Mouse (Mus musculus): ENCODE data around the gene Gfm2. TPM values are rescaled to one million over a fixed set of nuclear protein-coding genes. Genes with fewer than 3 reads are reported as not detected.
A peak's percentile ranks its signal among the peaks of the same experiment; 100 is the strongest.

The Gfm2 gene
- polyA plus RNA-seq, 1 experiment from 2014 or later = 35.3 TPM

GRCm38 (mm10) chr13:97214583-97215268, 77.0 kb downstream of the Gfm2 start:
- H3K4me1 ChIP-seq (replicated peaks) = peaks cover 11% of the 10 kb centered on the region; the same call in 1 of the 2 replicates
- no peaks in the 10 kb centered on the region for H3K27me3 ChIP-seq
- no peak overlapping the region for H3K27ac ChIP-seq
- 55% methylated on average over 3 of the region's 3 CpGs for WGBS
- H3K9me3 ChIP-seq = no peaks in the 10 kb centered on the region
- 0 out of 2 replicates have a peak, but pooled peaks have one; percentile 46 for ATAC-seq (ENCODE audit: low FRiP score)
- H3K36me3 ChIP-seq = no peaks in the 10 kb centered on the region
- no peak overlapping the region for H3K4me3 ChIP-seq
- H3K4me2 ChIP-seq = no peak overlapping the region
- no peak overlapping the region for H3K9ac ChIP-seq

GRCm38 (mm10) chr13:97215563-97215962, 77.8 kb downstream of the Gfm2 start:
- H3K27me3 ChIP-seq = no peaks in the 10 kb centered on the region
- no peaks in the 10 kb centered on the region for H3K36me3 ChIP-seq
- H3K9me3 ChIP-seq = no peaks in the 10 kb centered on the region
- 48% methylated on average over 4 of the region's 4 CpGs for WGBS
- no peak overlapping the region for H3K4me3 ChIP-seq
- H3K27ac ChIP-seq = no peak overlapping the region
- H3K9ac ChIP-seq = no peak overlapping the region
- no peak overlapping the region for H3K4me2 ChIP-seq
- peaks cover 11% of the 10 kb centered on the region; the same call in 1 of the 2 replicates for H3K4me1 ChIP-seq (replicated peaks)
- ATAC-seq (ENCODE audit: low FRiP score) = 0 out of 2 replicates have a peak, but pooled peaks have one; percentile 54

- Histone ChIP-seq H3K4me1 (replicated peaks) (peaks cover 11% of the 10 kb centered on the region; the same call in 1 of the 2 replicates), H3K4me2 (no peak overlapping the region), H3K9me3 (no peaks in the 10 kb centered on the region), H3K27ac (no peak overlapping the region), H3K27me3 (no peaks in the 10 kb centered on the region), H3K4me3 (no peak overlapping the region), H3K9ac (no peak overlapping the region), H3K36me3 (no peaks in the 10 kb centered on the region)
- WGBS = 80% methylated on average over 5 of the region's 5 CpGs
- ATAC-seq (ENCODE audit: low FRiP score) = no peak
These were observed 78.5 kb downstream of the Gfm2 start for GRCm38 (mm10) chr13:97216196-97216595.

- H3K36me3 ChIP-seq = no peaks in the 10 kb centered on the region
- no peak for ATAC-seq (ENCODE audit: low FRiP score)
- no peaks in the 10 kb centered on the region for H3K27me3 ChIP-seq
- no peaks in the 10 kb centered on the region for H3K9me3 ChIP-seq
- WGBS = 97% methylated on average over 3 of the region's 3 CpGs
- no peak overlapping the region for H3K4me3 ChIP-seq
- no peak overlapping the region for H3K9ac ChIP-seq
- no peak overlapping the region for H3K27ac ChIP-seq
- peaks cover 9% of the 10 kb centered on the region; the same call in 1 of the 2 replicates for H3K4me1 ChIP-seq (replicated peaks)
- no peak overlapping the region for H3K4me2 ChIP-seq
These were observed 82.3 kb downstream of the Gfm2 start for GRCm38 (mm10) chr13:97220022-97220421.

- H3K27me3 ChIP-seq = no peaks in the 10 kb centered on the region
- no peak overlapping the region for H3K27ac ChIP-seq
- no peak for ATAC-seq (ENCODE audit: low FRiP score)
- no peak overlapping the region for H3K4me3 ChIP-seq
- no peak overlapping the region for H3K9ac ChIP-seq
- H3K4me2 ChIP-seq = no peak overlapping the region
- H3K36me3 ChIP-seq = no peaks in the 10 kb centered on the region
- H3K9me3 ChIP-seq = no peaks in the 10 kb centered on the region
- H3K4me1 ChIP-seq (replicated peaks) = no peaks in the 10 kb centered on the region
- 87% methylated on average over 8 of the region's 8 CpGs for WGBS
These were observed 86.1 kb downstream of the Gfm2 start for GRCm38 (mm10) chr13:97223856-97224255.

- 81% methylated on average over 10 of the region's 10 CpGs for WGBS
These were observed 86.7 kb downstream of the Gfm2 start for GRCm38 (mm10) chr13:97224341-97224982.

GRCm38 (mm10) chr13:97225130-97225529, 87.4 kb downstream of the Gfm2 start:
- Histone ChIP-seq H3K9ac (no peak overlapping the region), H3K9me3 (no peaks in the 10 kb centered on the region), H3K27me3 (no peaks in the 10 kb centered on the region), H3K36me3 (no peaks in the 10 kb centered on the region), H3K27ac (no peak overlapping the region), H3K4me2 (no peak overlapping the region), H3K4me1 (replicated peaks) (no peaks in the 10 kb centered on the region), H3K4me3 (no peak overlapping the region)
- ATAC-seq (ENCODE audit: low FRiP score) = no peak
- 66% methylated on average over 17 of the region's 17 CpGs for WGBS

More at GRCm38 (mm10) chr13:97224341-97224982, 86.7 kb downstream of the Gfm2 start:
- Histone ChIP-seq H3K9me3 (no peaks in the 10 kb centered on the region), H3K27me3 (no peaks in the 10 kb centered on the region), H3K4me1 (replicated peaks) (no peaks in the 10 kb centered on the region), H3K4me2 (no peak overlapping the region), H3K9ac (no peak overlapping the region), H3K4me3 (no peak overlapping the region), H3K36me3 (no peaks in the 10 kb centered on the region), H3K27ac (no peak overlapping the region)
- no peak for ATAC-seq (ENCODE audit: low FRiP score)

- ATAC-seq (ENCODE audit: low FRiP score) = no peak
- Histone ChIP-seq H3K4me1 (replicated peaks) (no peaks in the 10 kb centered on the region), H3K27me3 (no peaks in the 10 kb centered on the region), H3K4me2 (no peak overlapping the region), H3K27ac (no peak overlapping the region), H3K36me3 (no peaks in the 10 kb centered on the region), H3K9ac (no peak overlapping the region), H3K4me3 (no peak overlapping the region), H3K9me3 (no peaks in the 10 kb centered on the region)
- WGBS = 96% methylated on average over 3 of the region's 3 CpGs
These were observed 90.1 kb downstream of the Gfm2 start for GRCm38 (mm10) chr13:97227795-97228194.

GRCm38 (mm10) chr13:97230101-97230500, 92.4 kb downstream of the Gfm2 start:
- no peak for ATAC-seq (ENCODE audit: low FRiP score)
- H3K27me3 ChIP-seq = no peaks in the 10 kb centered on the region
- 81% methylated on average over 3 of the region's 3 CpGs for WGBS

More at GRCm38 (mm10) chr13:97230101-97230500, 92.4 kb downstream of the Gfm2 start:
- Histone ChIP-seq H3K4me2 (no peak overlapping the region), H3K36me3 (no peaks in the 10 kb centered on the region), H3K4me1 (replicated peaks) (peaks cover 4% of the 10 kb centered on the region; the same call in 1 of the 2 replicates), H3K9me3 (no peaks in the 10 kb centered on the region), H3K27ac (no peak overlapping the region), H3K9ac (no peak overlapping the region), H3K4me3 (no peak overlapping the region)

Other genes with a start within 250 kb of the Gfm2 start
- gene Gcnt4, start 213.2 kb upstream of the Gfm2 start, polyA plus RNA-seq (2015; fragmentation: Nextera tagmentation; extraction: Ambion mirVana) = 0.04 and 0.09 TPM in 2 replicates
- not detected in 2 replicates for gene 1700029F12Rik, start 103.6 kb upstream of the Gfm2 start, polyA plus RNA-seq (2015; fragmentation: Nextera tagmentation; extraction: Ambion mirVana)
- gene Fam169a, start 70.7 kb upstream of the Gfm2 start, polyA plus RNA-seq (2015; fragmentation: Nextera tagmentation; extraction: Ambion mirVana) = 21.8 and 23.4 TPM in 2 replicates
- gene Gm6169, start 38.7 kb upstream of the Gfm2 start, polyA plus RNA-seq (2015; fragmentation: Nextera tagmentation; extraction: Ambion mirVana) = 0.86 and 1.8 TPM in 2 replicates
- 45.8 and 49.2 TPM in 2 replicates for gene Nsa2, start within 50 bp of the Gfm2 start, polyA plus RNA-seq (2015; fragmentation: Nextera tagmentation; extraction: Ambion mirVana)
- gene Hexb, start 60.4 kb downstream of the Gfm2 start, polyA plus RNA-seq (2015; fragmentation: Nextera tagmentation; extraction: Ambion mirVana) = 37.3 and 40.1 TPM in 2 replicates
- gene Enc1, start 103.2 kb downstream of the Gfm2 start, polyA plus RNA-seq (2015; fragmentation: Nextera tagmentation; extraction: Ambion mirVana) = 59.2 and 62.1 TPM in 2 replicates

All from hindbrain, embryonic 13.5 days (tissue).